Mouse (Mus musculus) c-Kit-positive CD71-positive TER-119-positive erythroid progenitor cells, embryonic 14.5 days (primary cell): ENCODE results near the gene Ddx25.

Experiments
- DNase-seq: peaks from one replicate; pipeline ENCODE4 v3.0.0-alpha.2; 2013; ENCODE audit warnings: low spot score

Ddx25 gene

DNA sequence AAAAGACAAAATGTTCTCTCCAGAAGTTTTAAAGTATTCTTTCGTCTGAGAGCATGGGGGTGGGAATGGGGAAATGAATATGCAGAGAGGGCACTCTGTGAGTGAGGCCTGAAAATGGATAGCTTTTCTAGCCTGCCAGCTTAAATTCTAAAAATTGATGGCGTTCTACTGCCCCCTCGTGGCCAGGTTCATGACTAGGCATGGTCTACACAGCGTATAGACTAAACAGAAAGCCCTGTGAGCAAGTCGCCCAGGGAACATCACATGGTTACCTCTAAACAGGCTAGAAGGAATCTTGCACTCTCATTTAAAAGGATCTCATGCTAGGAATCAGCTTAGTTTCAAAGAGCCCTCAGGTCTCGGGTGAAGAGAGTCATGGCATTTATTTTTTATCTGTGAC is 16.8 kb downstream of the Ddx25 start:
- peak; percentile 61 for DNase-seq

DNA sequence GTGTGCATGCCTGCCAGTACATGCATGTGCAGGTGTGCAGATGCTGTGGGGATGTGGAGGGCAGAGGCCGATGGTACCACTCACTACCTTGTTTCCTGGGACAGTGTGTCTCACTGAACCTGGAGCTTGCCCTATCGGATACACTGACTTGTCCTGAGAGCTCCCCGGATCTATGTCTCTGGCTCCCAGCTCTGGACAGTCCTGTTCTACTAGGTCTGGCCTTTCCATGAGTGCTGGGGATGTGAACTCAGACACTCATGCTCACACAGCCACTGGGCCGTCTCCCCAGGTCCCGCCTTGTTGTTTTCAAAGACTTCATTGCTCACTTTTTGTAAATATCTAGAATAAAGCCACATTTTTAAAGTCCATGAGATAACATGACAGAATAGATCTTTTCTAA is 17.3 kb downstream of the Ddx25 start:
- DNase-seq = no peak

DNA sequence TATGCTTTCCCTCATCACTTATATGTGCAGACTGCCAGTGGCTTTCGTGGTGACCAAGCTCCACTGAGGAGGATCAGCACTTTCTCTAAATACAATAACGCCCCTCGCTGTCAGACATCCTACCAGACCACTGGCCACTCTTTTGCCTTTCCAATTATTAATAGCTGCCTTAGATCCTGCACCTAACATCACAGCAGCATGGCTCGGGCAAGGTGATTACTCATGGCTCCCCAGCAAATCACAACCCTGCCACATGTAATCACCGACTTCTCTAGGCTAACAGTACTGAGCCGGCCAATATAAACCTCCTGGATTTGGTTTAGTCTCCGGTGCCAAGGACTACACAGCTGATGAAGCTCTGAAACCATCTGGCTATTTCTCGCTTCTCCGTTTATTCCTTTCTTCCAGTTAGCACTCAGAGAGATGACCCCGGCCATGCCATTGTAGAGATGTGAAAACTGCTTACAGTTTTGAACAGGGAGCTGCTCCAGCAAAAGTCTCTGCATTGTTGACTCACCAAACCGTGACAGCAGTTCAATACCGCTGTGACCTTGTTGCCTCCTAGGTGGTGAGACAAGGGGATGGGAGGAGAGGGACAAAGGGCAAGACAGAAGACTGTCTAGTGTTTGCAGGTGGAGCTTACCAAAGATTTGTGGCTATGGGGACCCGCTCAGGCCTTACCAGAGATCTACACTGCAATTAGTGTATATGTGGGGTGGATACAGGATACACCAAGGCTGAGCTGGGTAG is 19.2 kb downstream of the Ddx25 start:
- no peak for DNase-seq

DNA sequence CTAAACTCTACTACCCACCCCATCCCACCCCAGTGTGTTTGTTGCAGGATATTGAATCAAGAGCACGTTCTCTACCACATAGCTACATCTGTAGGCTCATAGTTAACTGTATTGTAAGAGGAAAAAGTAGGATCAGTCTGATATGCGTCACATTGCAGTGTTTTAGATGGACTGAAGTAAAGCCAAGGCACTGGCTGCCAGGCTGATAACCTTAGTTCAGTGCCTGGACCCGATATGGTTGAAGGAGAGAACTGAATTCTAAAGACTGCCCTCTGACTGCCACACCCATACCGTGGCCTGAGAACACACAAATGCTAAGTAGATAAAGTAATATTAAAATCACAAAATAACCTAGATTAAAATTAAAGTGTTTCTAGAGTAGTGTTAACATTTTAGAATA is 22.5 kb downstream of the Ddx25 start:
- DNase-seq = no peak

DNA sequence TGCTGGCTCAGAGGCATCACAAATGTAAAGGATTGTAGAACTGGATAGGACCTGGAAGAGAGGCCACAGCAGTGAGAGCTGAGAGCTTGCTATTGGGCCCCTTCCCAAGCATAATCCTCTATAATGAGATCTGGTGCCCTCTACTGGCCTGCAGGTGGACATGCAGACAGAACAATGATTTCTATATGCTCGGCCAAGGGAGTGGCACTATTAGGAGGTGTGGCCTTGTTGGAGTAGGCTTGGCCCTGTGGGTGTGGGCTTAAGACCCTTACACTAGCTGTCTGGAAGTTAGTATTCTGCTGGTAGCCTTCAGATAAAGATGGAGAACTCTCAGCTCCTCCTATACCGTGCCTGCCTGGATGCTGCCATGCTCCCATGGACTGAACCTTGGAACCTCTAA is 23.2 kb downstream of the Ddx25 start:
- peak; percentile 33 for DNase-seq

DNA sequence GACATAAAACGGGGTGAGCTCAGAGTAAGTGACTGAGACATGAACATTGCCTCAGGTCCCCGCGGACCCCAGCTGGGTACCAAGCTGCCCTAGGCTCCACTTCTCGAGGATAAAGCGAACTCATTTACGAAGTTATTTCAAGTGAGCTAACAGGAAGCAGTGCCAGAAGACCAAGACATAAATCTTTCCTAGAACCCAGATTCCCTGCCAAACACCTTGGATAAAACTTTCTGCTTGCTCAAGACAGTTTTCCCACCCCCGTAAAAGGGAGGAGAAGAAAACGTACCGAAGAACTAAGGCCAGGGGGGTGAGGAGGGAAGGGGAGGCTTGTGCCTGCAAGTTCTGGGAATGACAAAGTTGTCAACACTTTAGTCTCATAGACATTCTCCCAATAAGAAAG is 25.1 kb downstream of the Ddx25 start:
- DNase-seq = no peak

DNA sequence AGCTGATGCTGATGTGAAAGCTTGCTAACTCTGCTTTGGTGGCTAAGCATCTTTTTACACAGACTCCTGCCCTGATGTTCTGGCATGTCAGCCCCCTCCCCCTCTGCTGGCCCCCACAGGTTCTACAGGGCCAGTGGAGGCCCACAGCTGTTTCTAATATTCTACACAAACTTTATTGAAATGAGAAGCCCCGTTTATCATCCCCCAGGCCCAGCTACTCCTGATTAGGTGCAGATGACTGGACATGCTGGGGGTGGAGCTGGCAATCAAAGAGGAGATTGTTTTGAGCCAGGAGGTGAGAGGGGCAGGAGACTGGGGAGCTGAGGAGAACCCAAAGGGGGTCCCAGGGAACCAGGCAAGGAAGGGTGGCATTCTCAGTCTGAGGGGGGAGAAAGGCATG is 28.5 kb downstream of the Ddx25 start:
- no peak for DNase-seq

DNA sequence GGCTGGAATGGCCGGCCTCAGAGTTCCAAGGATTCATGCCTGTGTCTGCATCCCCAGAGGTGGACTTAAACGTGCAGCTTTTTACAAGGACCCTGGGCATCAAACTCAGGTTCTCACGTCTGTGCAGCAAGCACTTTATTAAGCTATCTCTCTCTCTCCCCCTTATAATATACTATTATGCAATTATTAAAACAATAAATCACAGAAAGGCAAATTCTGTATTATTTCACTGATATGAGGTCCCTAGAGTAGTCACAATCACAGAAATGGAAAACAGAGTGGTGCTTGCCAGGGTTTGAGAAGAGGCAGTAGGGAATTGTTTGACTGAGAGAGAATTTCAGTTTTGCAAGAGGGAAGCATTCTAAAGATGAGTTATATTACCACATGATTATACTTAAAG is 29.2 kb downstream of the Ddx25 start:
- no peak for DNase-seq

DNA sequence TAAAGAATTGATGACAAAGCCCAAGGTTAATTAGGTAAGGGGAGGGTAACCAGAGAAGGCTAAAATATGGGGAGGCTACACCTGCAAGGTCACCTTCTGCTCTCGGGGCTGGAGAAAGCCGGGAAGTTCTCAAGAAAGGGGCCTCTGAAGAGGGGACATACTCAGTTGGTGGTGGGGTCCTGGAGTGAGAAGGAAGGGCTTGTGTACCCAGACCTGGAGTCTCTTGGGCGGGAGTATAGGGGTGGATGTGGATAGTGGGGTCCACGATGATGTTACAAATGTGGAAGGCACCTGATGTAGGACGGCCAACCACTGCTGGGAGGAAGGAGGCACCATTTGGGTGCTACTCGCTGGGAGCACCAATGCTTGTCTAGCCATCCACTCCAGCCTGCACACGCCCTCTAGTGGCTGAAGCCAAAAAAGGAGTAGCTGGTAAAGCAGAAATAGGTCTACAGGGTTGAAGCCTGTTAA is 34.4 kb downstream of the Ddx25 start:
- peak; percentile 29 for DNase-seq

DNA sequence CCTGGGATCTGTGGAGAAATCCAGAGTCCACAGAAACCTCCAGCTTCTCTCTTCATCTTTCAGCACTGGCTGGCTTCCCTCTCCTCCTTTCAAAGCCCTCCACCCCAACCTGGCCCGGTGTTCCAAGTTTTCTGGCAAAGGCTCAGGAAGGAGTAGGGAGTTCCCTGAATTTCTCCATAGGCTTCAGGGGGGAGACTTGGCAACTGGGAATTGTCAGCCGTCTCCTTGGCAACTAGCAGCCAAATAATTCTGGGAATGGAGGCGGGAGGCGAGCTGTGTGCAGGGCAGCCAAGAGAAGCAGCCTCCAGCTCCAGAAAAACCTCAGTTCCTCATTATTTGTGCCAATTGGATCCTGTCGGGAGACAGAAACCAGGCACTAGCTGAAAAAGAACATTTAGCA is 34.8 kb downstream of the Ddx25 start:
- DNase-seq = no peak

DNA sequence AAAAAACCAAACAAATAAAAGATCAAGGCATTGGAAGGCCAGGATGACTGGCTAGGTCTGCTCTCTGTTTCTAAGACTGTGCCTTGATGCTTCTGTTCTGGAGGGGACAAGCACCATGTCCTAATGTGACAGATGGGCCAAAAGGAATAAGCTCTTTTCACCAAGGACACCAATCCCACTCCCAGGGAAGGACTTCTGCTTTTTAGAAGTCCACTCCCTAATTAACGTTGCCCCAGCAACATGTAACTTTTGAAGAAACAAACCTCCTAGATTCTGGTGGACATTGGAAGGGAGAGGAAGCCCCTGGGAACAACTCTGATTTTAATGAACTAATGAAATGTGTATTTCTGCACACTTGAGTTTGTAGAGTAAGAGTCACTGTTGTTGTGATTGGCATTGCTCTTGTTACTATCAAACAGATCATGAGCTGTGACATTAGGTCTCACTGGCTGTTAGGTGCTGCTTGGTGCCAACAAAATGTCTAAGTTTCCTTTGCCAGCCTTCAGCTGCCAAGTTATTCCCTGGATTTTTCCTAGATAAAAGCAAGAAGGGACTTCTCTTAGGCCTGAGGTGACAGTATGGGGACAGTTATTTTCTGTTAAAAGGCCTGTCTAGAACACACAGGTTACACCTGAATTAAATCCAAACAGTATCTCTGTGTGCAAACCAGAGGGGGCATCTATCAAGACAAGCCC is 35.4 kb downstream of the Ddx25 start:
- no peak for DNase-seq

DNA sequence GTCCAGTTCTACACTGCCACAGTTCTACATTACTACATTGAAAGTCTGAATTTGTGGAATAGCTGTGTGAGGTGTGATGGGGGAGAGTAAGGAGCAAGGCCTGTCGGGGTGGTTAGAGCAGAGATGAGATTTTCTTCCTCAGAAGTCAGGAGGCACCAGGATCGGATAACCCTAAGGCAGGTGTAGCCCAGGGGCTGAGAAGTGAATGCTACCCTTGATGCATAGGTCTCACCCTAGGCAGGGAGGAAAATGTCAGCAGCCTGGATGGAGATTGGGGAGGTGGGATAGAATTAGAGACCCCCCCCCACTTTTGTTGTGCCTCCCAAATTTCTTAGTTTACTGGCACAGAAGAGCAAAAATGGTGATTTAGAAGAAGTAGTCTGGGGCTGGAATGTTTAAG is 36.1 kb downstream of the Ddx25 start:
- DNase-seq = no peak

DNA sequence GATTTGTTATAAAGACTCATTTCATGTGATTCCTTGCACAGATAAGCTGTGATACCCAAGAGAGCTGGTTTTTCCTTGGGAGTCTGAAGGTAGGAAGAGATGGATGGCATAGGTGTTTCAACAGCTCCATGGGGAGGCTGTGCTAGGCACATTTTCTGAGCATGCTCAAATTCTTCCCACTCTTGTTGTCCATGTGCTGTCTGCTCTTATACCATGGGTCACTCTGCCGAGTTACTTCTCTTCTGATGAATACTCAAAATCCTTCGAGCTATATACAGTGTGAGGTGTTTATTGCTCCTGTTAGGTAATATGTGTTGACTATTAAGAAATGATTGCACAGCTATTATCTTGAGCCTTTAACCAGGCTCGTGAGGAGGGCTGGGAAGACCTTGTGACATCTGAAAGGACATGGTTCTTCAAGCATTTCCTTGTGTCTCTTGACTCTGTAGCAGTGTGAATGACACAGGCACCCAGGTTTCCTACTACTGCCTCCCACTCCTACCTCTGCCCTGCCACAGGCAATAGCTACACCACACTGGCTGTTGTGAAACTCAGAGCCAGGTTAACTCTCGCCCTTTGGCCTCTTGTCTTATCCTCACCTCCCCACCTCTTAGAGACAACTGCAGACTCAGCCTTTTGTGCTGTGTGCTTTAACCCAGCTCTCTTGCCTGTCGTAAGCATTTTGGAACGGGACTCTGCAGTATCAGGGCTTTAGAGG is 37.5 kb downstream of the Ddx25 start:
- DNase-seq = no peak

DNA sequence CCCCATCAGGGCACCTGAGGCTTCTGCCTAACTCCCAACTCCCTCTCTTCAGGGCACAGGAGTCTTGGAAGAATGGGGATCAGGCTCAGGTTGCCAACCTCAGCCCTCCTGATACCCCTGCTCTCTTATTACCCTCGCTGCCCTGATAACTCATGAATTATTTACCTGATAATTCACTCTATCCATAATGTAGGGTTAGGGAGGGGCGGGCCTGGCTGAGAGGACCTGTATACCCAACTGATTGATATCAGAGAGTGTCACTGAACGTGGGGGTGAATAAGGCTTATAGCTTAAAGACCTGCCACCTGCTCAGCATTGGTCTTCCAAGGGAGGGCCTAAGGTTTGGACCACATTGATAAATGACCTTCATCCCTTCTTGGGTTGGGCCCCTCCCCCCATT is 40.2 kb downstream of the Ddx25 start, which contains the start of gene Gm1113:
Gene Gm1113, minus strand, starts transcription at position 101 of the 400 bp plus-strand sequence.
- DNase-seq = no peak

DNA sequence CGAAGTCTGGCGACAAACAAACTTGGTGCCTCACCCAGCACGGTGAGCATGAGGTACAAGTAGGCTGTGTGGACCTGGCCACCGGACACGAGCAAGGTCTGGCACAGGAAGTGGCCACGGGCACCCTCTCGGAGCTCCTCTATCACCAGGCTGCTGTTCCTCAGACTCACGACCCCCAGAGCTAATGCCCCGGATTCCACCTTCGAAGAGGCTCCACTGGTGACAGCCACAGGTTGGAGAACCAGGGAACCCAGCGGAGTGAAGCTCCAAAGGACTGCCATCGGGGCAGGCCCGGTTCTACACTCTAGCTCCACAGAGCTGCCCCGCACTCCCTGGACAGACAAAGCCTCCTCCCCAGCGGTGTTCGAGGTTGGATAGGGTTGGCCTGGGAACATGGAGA is 41.6 kb downstream of the Ddx25 start:
- DNase-seq = no peak

DNA sequence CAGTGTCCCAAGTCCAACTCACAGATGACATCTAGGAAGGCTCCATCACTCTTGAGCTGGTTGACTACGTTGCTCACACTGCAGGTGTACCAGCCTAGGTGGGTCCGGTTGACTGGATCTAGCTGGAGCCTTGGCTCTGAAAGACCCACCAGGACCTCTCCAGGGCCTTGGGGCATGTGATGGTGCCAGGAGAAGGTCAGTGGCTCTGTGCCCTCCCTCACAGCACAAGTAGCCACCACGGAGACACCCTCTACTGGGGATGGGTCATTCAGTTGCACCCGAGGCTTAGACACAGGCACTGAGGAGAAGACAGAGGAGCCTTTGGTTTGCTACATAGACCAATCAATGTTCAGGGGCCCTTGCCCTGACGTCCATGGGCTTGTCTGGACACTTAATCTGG is 42.1 kb downstream of the Ddx25 start:
- DNase-seq = no peak

DNA sequence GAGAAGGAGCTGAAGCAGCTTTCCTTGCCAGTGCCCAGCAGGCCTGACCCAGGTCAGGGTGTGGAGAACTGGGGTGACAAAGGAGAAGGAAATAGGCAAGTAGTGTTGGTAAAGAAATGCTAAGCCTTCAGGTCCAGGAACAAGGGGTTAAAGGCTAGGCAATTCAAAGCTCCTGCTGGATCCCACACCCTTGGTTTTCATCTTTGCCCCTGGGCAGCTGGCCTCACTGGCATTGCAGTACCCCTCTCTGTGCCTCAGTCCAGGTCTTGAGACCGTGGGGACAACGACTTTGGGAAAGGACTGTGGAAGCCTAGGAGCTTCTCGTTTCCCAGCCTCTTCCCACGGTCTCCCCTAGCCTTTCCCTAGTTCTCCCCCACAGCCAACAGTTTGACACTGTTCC is 44.4 kb downstream of the Ddx25 start:
- no peak for DNase-seq

DNA sequence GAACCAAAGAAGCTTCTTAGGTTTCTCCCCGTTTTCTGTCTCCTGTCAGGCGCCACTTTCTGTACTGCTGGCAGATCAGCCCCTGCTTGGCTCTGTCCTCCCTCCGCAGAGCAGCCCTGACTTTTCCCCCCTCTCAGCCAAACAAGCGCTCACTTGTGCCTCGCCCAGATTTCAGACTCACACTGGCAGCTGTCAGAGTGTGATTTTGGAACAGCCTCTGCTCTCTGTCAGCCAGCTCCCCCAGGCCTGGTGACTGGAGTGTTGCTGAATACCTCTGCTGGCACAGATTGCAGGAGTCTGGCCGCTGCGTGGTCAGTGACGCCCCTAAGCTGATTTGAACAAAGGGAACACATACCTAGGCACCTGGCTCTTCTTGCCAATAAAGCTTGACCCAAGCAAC is 50.1 kb downstream of the Ddx25 start:
- no peak for DNase-seq

DNA sequence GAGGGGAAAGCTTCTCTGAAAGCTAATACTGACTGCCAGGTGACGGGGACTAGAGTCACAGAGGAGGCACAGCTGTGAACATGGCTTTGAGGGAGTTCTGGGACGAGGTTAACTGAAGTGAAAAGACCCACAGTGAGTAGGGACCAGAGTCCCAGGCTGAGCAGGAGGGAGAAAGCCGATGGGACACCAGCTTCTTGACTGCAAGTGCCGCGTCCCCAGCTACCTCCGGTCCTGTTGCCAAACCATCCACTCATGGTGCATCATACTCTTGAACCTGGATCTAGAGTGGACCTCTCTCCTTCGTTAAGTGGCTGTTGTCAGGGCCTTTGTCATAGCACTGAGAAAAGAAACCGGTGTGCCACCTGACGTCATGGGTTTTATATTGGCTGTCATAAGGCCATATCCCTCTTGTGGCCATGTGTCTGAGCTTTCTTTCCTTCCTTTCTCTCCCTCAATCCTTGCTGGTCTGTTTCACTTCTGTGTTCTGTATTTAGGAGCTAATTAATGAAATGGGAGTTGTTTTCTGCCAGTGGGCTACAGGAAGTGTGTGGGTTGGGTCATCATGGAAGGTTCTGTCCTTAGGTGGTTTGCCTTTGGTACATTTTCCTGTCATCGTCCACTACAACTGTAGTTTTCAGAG is 55.8 kb downstream of the Ddx25 start:
- DNase-seq = no peak

DNA sequence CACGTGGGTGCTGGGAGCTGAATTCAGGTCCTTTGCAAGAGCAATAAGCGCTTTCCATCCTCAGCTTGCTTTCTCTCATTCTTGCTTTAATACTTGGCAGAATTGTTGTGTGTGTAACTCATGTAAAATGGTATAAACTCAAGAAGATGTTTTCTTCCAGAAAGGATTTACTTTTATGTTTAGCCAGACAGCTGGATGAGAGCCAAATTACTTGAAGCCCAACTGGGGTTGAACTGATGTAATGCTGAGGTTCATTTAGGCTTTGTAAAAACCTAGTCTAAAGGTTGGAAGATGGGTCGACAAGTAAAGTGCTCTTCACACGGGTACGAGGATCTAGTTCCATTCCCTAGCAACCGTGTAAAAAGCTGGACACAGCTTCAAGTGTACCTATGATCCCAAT is 58.4 kb downstream of the Ddx25 start:
- no peak for DNase-seq

DNA sequence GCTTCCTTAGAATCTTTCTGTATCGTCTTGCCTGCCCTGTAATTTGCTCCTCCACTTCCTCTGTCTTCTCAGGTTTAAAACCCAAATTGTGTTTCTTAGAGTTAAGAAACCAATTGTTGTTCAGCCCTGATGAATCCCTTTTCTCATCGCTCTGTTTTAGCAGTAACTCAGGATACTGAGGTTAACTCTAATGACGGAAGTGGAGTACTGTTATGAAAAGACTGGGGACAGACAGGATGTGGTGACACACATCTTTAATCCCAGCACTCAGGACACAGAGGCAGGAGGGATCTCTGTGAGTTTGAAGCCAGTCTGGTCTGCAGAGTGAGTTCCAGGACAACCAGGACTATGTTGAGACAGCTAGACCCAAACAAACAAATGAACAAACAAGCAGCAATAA is 62.9 kb downstream of the Ddx25 start:
- DNase-seq = no peak

DNA sequence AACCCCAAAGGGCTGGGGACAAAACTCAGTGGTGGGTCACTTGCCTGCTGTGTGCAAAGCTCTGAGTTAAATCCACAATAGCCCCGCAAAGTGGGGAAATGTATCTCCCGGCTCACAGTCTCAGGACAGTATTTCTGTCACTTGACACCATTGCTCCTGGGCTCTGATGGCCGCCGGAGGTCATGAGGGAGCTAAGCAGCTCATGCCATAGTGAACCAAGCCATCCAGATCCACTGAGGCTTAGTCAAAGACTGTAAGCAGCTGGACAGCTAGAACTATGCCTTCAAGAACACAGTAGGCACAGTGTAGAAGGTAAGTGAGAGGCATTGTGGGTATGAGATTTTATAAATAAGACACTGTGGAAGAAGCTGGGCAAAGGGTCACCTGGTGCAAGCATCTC is 63.4 kb downstream of the Ddx25 start:
- DNase-seq = no peak

DNA sequence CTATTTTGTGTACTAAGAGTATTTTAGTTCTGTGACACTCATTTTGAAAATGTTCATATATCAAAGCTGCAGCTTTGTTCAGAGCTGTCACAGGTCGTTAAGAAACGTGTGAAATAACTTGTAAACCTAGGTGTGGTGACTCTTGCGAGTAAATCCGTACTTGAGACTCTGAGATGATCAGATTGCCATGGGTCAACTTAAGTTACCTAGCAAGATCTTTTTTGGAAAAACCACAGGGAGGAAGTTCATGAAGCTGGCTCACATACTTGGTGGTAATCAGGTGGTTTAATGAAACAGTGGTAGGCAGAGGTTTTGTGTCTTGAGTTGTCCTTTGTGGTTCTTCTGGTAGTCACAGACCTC is 64.6 kb downstream of the Ddx25 start:
- no peak for DNase-seq
